Mouse (Mus musculus) granulocyte monocyte progenitor cell, adult 5-6 weeks (primary cell): ENCODE data around the gene Desi2. TPM values are rescaled to one million over a fixed set of nuclear protein-coding genes. Genes with fewer than 3 reads are reported as not detected.
A peak's percentile ranks its signal among the peaks of the same experiment; 100 is the strongest.
"Not testable (repeated sequence)": the region's sequence is repeated elsewhere in the genome, so short reads cannot be mapped to it uniquely, and the experiment has no call there.

ENCODE experiments used
- ATAC-seq: replicated peaks from 2 replicates; pipeline ENCODE4 v1.8.0; 2016; ENCODE audit warnings: mild to moderate bottlenecking, moderate TSS enrichment, inconsistent platforms; ENCODE audit not compliant: poor library complexity, severe bottlenecking
- total RNA-seq, 2 experiments: library from RNA; stranded (forward) in 1 of 2; stranded (reverse) in 1 of 2; fragments of 200-712, 200-1000 nt in 1 of 2; fragments of >200 nt in 1 of 2; fragmentation: Nextera tagmentation in 1 of 2; gene quantifications; 2 replicates each; pipeline ENCODE4 v1.2.3; 2014 to 2017

Gene Desi2
- total RNA-seq, 2 experiments from 2014 or later, result 15.0 to 15.7 TPM

- ATAC-seq, result no peak
Observed at GRCm38 (mm10) chr1:178256351-178256750, 69.1 kb downstream of the Desi2 start.

DNA sequence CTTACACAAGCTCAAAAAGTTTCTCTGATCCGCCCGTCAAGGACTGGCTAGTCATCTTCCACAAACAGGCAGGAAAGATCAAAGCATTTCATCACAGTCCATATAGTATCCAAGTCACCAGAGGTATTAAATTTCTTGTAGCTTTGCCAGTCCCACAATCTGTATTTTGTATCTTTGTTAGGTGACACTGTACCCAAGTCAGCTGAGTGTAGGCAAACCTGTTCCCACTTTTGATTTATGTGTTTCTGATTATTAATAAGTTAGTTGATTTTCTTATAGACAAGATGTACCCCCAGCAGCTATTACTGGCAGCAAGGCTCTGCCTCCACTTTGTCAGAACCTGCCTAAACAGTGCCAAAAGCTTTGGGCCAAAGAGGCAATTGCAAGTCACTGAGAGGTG lies 71.6 kb downstream of the Desi2 start:
- no peak for ATAC-seq

DNA sequence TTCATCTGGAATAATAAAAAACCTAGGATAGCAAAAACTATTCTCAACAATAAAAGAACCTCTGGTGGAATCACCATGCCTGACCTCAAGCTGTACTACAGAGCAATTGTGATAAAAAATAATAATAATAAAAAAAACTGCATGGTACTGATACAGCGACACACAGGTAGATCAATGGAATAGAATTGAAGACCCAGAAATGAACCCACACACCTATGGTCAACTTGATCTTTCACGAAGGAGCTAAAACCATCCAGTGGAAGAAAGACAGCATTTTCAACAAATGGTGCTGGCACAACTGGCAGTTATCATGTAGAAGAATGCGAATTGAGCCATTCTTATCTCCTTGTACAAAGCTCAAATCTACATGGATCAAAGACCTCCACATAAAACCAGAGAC lies 78.2 kb downstream of the Desi2 start:
- ATAC-seq, result not testable (repeated sequence)

DNA sequence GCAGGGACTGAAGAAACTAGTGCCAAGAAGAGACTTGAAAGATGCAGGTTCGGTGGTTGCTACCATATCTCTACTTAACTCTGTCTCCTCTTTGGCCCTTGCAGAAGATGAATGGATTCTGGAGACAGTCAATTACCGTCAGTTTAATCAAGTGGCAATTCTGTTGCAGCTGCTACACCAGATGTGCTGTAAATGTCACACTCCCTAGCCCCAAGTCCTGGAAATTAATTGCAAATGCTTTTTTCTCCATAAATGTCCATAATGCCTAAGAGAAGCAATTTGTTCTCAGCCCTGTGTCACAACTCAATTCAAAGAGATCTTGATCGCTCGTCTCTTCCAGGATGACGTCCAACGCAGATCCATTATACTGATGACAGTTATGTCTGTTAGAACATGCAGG lies 83.4 kb downstream of the Desi2 start:
- no peak for ATAC-seq

DNA sequence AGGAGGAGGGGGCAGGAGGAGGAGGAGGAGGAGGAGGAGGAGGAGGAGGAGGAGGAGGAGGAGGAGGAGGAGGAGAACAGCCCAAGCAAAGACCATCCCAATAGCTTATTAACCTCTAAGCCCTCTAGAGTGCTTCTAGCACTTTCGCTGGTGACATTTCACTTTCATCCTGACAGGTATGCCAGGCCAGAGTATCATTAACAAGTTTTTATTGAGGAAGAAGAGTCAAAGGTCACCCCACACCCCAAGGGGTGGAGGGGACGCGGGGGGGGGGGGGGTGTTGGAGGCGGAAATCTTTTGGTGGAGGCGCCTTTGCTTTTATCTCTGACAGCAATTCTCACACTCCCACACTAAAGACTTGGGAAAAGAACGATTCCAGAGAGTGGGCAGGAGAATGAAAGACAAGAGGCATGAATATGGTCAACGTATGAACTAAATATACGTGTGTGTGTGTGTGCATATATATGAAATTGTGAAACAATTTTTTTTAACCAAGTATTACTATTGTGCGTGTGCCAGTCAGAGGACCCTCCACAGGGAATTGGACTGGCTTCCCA lies 88.0 kb downstream of the Desi2 start:
- ATAC-seq, result no peak

DNA sequence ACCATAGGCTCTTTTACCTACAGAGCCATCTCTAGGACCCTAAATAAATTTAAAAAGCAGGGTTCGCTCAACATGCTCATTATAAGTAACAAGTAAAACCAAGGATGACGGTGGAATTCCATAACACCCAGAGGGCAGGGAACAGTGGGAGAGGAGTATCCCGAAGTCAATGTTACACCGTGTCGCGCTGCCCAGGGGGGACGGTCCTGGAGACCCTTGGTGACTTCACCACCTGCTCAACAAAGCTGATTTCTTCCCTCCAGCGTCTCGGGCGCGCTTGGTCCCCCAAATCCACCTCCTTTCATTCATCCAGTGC lies 88.5 kb downstream of the Desi2 start:
- no peak for ATAC-seq

GRCm38 (mm10) chr1:178276054-178276911 lies 89.1 kb downstream of the Desi2 start:
- ATAC-seq, result peak; percentile 72

- ATAC-seq, result not testable (repeated sequence)
Observed at GRCm38 (mm10) chr1:178283314-178283713, 96.1 kb downstream of the Desi2 start.

- no peak for ATAC-seq
Observed at GRCm38 (mm10) chr1:178283946-178284720, 96.9 kb downstream of the Desi2 start.

DNA sequence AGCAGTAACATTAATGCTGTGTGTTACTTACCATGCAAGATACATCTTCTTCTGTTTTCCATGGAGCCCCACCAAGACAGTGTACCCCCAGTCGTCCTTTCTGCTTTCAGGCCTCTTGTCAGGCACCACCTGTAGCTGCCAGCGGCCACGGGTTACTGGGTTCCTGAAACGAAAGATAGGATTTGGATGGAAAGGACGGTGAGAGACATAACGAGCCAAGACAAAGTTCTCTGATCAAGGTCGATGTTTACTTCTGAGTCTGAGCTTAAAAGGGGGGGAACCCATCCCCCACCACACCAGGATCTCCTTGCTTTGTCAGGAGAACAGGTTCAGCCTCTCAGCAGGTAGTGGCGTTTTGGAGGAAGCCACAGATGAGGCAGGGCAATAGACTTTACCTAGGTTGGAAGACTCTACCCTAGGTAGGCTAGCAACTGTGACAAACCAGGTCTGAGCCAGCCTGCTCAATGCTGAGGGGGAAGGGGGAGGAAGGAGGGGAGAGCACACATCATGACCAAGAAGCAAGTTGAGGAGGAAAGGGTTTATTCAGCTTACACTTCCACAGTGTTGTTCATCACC lies 100.5 kb downstream of the Desi2 start:
- ATAC-seq, result no peak

DNA sequence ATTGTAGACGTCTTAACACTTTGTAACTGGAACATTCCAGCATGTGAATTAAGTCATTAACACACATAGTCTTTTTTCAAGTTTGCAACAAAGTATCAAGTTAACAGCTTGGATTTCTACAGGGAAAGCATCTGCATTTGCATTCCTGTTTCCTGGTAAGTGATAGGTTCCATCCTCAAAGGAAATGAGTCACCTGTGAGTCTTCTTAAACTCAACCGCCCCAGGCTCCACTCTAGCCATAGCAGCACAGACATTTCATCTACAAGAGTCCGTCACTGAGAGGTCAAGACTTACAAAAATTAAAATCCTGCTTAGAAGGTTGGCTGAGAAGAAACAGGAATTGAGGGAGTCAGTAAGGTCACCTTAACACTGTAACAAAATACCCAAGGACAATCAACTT lies 104.5 kb downstream of the Desi2 start:
- ATAC-seq, result no peak

DNA sequence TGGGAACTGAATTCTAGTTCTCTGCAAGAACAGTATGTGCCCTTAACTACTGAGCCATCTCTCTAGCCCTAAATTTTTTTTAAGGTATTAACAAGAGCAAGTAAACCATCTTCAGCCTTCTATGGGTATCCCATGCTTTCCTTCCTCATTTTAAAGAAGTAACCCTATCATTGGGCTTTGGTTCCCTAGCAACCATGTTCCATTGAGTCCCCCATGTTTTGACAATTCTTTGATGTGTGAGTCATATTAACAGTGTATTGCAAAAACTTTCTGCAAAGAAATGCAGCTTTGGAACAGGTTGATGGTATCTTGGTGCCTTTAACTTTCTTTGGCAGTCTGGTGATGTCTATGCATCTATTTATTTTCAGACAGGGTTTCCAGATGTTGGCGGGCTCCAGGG lies 106.8 kb downstream of the Desi2 start:
- 0 out of 2 replicates have a peak, but pooled peaks have one; percentile 1 for ATAC-seq

DNA sequence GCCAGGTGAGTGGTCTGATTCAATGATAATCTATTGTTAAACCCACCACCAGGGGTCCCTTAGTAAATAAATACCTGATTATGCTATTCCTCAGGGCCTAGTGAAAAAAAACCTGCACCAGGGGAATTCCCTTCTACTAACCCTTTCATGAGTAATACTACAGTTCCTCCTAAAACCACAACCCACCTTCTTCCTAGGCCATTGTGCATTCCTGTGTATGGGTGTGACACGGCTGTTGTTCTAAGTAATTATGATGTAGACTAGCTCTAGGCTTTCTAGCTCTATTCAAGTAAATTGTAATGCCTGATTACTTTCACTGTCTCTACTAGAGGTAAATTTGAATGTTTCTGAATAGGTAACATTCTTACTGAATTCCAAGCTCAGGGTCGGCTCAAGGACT lies 114.0 kb downstream of the Desi2 start:
- ATAC-seq, result not testable (repeated sequence)

- peak; percentile 83 for ATAC-seq
Observed at GRCm38 (mm10) chr1:178303425-178303824, 116.2 kb downstream of the Desi2 start.

Other genes with a start within 250 kb of the Desi2 start
- gene Catspere2, start 204.0 kb upstream of the Desi2 start, total RNA-seq (2014; fragmentation: Nextera tagmentation), result not detected in 2 replicates
- gene Catspere2, start 204.0 kb upstream of the Desi2 start, total RNA-seq (2017), result not detected in 2 replicates
- 131 and 163 TPM in 2 replicates for gene Cox20, start 131.7 kb downstream of the Desi2 start, total RNA-seq (2014; fragmentation: Nextera tagmentation)
- 142 and 153 TPM in 2 replicates for gene Cox20, start 131.7 kb downstream of the Desi2 start, total RNA-seq (2017)
- 580 and 661 TPM in 2 replicates for gene Hnrnpu, start 150.4 kb downstream of the Desi2 start, total RNA-seq (2014; fragmentation: Nextera tagmentation)
- gene Hnrnpu, start 150.4 kb downstream of the Desi2 start, total RNA-seq (2017), result 553 and 618 TPM in 2 replicates
- gene Efcab2, start 218.7 kb downstream of the Desi2 start, total RNA-seq (2014; fragmentation: Nextera tagmentation), result 3.1 TPM in 2 replicates
- gene Efcab2, start 218.7 kb downstream of the Desi2 start, total RNA-seq (2017), result 2.3 and 4.0 TPM in 2 replicates